Mouse (Mus musculus) liver, adult 10 weeks (tissue): ENCODE results near the gene Qpct. TPM values are rescaled to one million over a fixed set of nuclear protein-coding genes. Genes with fewer than 3 reads are reported as not detected.

Experiments
- polyA plus RNA-seq: library from polyadenylated mRNA; stranded (reverse); fragments of 350-450 nt; fragmentation: Illumina TruSeq; extraction: RNeasy Lipid Tissue Mini Kit (QIAGEN cat#74804); gene quantifications from one replicate; pipeline ENCODE4 v1.2.3, GENCODE M21; 2014; ENCODE audit warnings: low read depth, low replicate concordance

Gene Qpct
- 46.5 TPM for polyA plus RNA-seq

DNA sequence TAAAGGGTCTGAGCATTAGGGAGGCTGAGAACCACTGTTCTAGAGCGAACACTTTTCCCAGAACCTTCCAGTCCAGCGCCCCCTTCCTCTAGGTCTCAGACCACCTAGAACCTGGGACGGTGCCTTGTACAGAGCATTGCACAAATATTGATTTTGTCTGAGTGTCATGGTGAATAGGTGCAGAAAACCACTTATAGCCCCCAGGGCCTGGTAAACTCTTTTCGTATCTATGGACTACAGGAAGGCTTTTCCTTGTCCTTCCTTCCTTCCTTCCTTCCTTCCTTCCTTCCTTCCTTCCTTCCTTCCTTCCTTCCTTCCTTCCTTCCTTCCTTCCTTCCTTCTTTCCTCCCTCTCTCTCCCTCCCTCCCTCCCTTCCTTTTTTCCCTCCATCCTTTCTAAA lies at the start of gene Qpct:
TSS of gene Qpct (plus strand) at position 301 of the 400 bp plus-strand sequence.

GRCm38 (mm10) chr17:79020208-79020983 lies 31.3 kb upstream of the Qpct start, which contains the start of gene Prkd3:
Gene Prkd3, minus strand, starts transcription at chr17:79020816.

Other genes with a start within 250 kb of the Qpct start
- 6.5 TPM for gene Heatr5b, start 216.5 kb upstream of the Qpct start, polyA plus RNA-seq
- gene Gpatch11, start 216.3 kb upstream of the Qpct start, polyA plus RNA-seq = 16.3 TPM
- 20.4 TPM for gene Eif2ak2, start 169.3 kb upstream of the Qpct start, polyA plus RNA-seq
- gene Sult6b1, start 144.9 kb upstream of the Qpct start, polyA plus RNA-seq = not detected
- 45.1 TPM for gene Cebpzos, start 135.4 kb upstream of the Qpct start, polyA plus RNA-seq
- 33.6 TPM for gene Cebpz, start 114.8 kb upstream of the Qpct start, polyA plus RNA-seq
- 25.4 TPM for gene Ndufaf7, start 114.8 kb upstream of the Qpct start, polyA plus RNA-seq
- gene Prkd3, start 31.1 kb upstream of the Qpct start, polyA plus RNA-seq = 268 TPM